19 mouse cellular contexts compared by ENCODE assay signal in the genomic region with DNA sequence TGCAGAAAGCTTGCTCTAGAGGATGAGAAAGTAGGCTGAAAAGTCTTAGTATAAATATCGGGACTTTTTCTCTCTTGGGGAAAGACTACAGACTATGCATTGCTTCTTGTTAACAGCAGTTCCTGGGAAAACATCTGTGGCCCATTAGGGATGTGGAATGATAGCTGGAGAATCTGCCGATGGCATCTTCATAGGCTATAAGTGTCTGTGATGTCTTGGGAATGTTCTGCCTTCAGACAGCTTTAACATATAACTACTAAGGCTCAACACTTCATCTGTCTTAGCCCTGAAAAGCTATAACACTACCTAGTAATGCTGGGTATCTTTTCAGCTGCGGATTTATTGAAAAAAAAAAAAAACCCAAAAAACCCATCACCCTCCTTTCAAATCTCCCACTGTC. TPM values are rescaled to one million over a fixed set of nuclear protein-coding genes. Genes with fewer than 3 reads are reported as not detected.
DNase-seq lines count a peak whose midpoint lies in the region; ATAC-seq and TF ChIP-seq lines count a peak whose summit lies in the region.
"Had no signal": no experiment of that assay in that cellular context is flagged by ENCODE, and none has a peak within 500 bp of the region (broad histone marks: within the 10 kb centered on the region; RNA-seq: fewer than 3 reads in every experiment).

No protein-coding gene starts in this region.

- H3K4me3 ChIP-seq in embryonic facial prominence, embryonic 14.5 days (ENCODE audit: low read depth, low read length) = no peak overlapping the region
- no peak overlapping the region for H3K4me3 ChIP-seq in embryonic facial prominence, embryonic 10.5 days
- no peak overlapping the region for H3K4me3 ChIP-seq in lung, embryonic 14.5 days (ENCODE audit: low read depth, low read length)

- TF ChIP-seq CTCF in lung, embryonic 14.5 days (IDR thresholded peaks at IDR 0.05; ENCODE audit: low read depth) = no peak

- no peak overlapping the region for H3K4me2 ChIP-seq in embryonic facial prominence, embryonic 14.5 days (ENCODE audit: low read depth, low read length)
- no peak overlapping the region for H3K4me2 ChIP-seq in lung, embryonic 14.5 days

- WGBS in embryonic facial prominence, embryonic 14.5 days = 65% methylated on average over 3 of the region's 3 CpGs
- 81% methylated on average over 3 of the region's 3 CpGs for WGBS in embryonic facial prominence, embryonic 10.5 days
- 42% methylated on average over 3 of the region's 3 CpGs for WGBS in lung, embryonic 14.5 days

- no peak for ATAC-seq in embryonic facial prominence, embryonic 14.5 days (ENCODE audit: low read depth)
- ATAC-seq in lung, embryonic 14.5 days (ENCODE audit: insufficient read depth) = peak; percentile 88; the same call in 1 of the 2 replicates
- ATAC-seq: activated CD4-positive, CD25-positive, alpha-beta regulatory T cell, adult 4 months; CD4-positive, CD25-positive, alpha-beta regulatory T cell, adult 4 months; Patski had no signal

- no peak overlapping the region for H3K27ac ChIP-seq in embryonic facial prominence, embryonic 14.5 days (replicated peaks; ENCODE audit: low read depth, low read length)
- no peak overlapping the region for H3K27ac ChIP-seq in embryonic facial prominence, embryonic 10.5 days (replicated peaks)
- H3K27ac ChIP-seq in lung, embryonic 14.5 days (ENCODE audit: low read depth) = no peak overlapping the region

- no peaks in the 10 kb centered on the region for H3K9me3 ChIP-seq in embryonic facial prominence, embryonic 14.5 days (ENCODE audit: control insufficient read depth, low read length)
- H3K9me3 ChIP-seq in embryonic facial prominence, embryonic 10.5 days = no peaks in the 10 kb centered on the region
- H3K9me3 ChIP-seq in lung, embryonic 14.5 days (ENCODE audit: low read depth, low read length) = no peaks in the 10 kb centered on the region
- H3K9me3 ChIP-seq: G1E had no signal

- H3K27me3 ChIP-seq in embryonic facial prominence, embryonic 14.5 days (replicated peaks; ENCODE audit: control insufficient read depth, insufficient read depth, low read length) = no peaks in the 10 kb centered on the region
- no peaks in the 10 kb centered on the region for H3K27me3 ChIP-seq in embryonic facial prominence, embryonic 10.5 days (replicated peaks; ENCODE audit: low read depth, poor library complexity, severe bottlenecking)
- H3K27me3 ChIP-seq in lung, embryonic 14.5 days (ENCODE audit: insufficient read depth, low read length) = no peaks in the 10 kb centered on the region
- H3K27me3 ChIP-seq: CH12.LX, Patski had no signal

- H3K9ac ChIP-seq in embryonic facial prominence, embryonic 14.5 days (ENCODE audit: low read depth, low read length) = no peak overlapping the region
- H3K9ac ChIP-seq in lung, embryonic 14.5 days = no peak overlapping the region

- H3K36me3 ChIP-seq in embryonic facial prominence, embryonic 14.5 days (ENCODE audit: control insufficient read depth, insufficient read depth, low read length) = no peaks in the 10 kb centered on the region
- no peaks in the 10 kb centered on the region for H3K36me3 ChIP-seq in embryonic facial prominence, embryonic 10.5 days (replicated peaks)
- H3K36me3 ChIP-seq in lung, embryonic 14.5 days (ENCODE audit: insufficient read depth) = no peaks in the 10 kb centered on the region
- H3K36me3 ChIP-seq: G1E had no signal

- H3K4me1 ChIP-seq in embryonic facial prominence, embryonic 14.5 days (ENCODE audit: control insufficient read depth, insufficient read depth, low read length) = no peaks in the 10 kb centered on the region
- no peaks in the 10 kb centered on the region for H3K4me1 ChIP-seq in embryonic facial prominence, embryonic 10.5 days
- no peaks in the 10 kb centered on the region for H3K4me1 ChIP-seq in lung, embryonic 14.5 days (ENCODE audit: insufficient read depth)

- peak; percentile 10 for DNase-seq in embryonic facial prominence, embryonic 14.5 days (ENCODE audit: low spot score)
- DNase-seq in embryonic facial prominence, embryonic 10.5 days (ENCODE audit: low spot score) = no peak
- peak; percentile 65 for DNase-seq in lung, embryonic 14.5 days
- no peak for DNase-seq in lung, postnatal 4 days
- DNase-seq: adrenal gland, adult 2 months; adrenal gland, adult 8-10 months; adrenal gland, postnatal 10 days; adrenal gland, postnatal 14 days; adrenal gland, postnatal 25 days; adrenal gland, postnatal 36 days; B cell, adult 2 months; cerebellum, adult 11 months; cerebellum, adult 11-12 months; cerebellum, adult 18-20 months had no signal

RNA-seq across cellular contexts. Expression of a gene that starts 27.8 kb away (rescaled TPM):
- 31.5 and 37.5 TPM in 2 replicates for polyA plus RNA-seq in embryonic facial prominence, embryonic 14.5 days (2014; fragmentation: Nextera tagmentation; extraction: Ambion mirVana)
- 50.1 and 50.7 TPM in 2 replicates for polyA plus RNA-seq in embryonic facial prominence, embryonic 10.5 days (2016; fragmentation: Nextera tagmentation; extraction: Ambion mirVana)
- 40.5 and 43.1 TPM in 2 replicates for polyA plus RNA-seq in lung, embryonic 14.5 days (2014; fragmentation: Nextera tagmentation; extraction: Ambion mirVana)

Comparison
In these comparisons a context has a peak if more than half of its experiments do, and no peak if none do; other contexts are left out.
1. DNase-seq: peak in embryonic facial prominence, embryonic 14.5 days (single experiment) and lung, embryonic 14.5 days (single experiment); none in embryonic facial prominence, embryonic 10.5 days (single experiment) and lung, postnatal 4 days (0 of 2).